Mouse (Mus musculus) spleen, adult 2 months (tissue): ENCODE measurements around the gene Sf1. TPM values are rescaled to one million over a fixed set of nuclear protein-coding genes. Genes with fewer than 3 reads are reported as not detected.
A peak's percentile ranks its signal among the peaks of the same experiment; 100 is the strongest.

Experiments
- DNase-seq, 2 experiments: peaks; one replicate each; pipeline versions ENCODE4 v3.0.0 to v3.0.0-alpha.2; 2012 to 2021; ENCODE audit warnings: low spot score in 2 of 2, low read depth in 1 of 2
- H3K27ac ChIP-seq: fragments of 200-500 bp; 2 replicates; pipeline ENCODE4 v1.5.1; 2012; ENCODE audit warnings: low read length, inconsistent platforms; ENCODE audit not compliant: insufficient read depth
- H3K27me3 ChIP-seq: fragments of 200-500 bp; 2 replicates; pipeline ENCODE4 v1.6.1; 2012; ENCODE audit warnings: mild to moderate bottlenecking, moderate library complexity, low read length, inconsistent platforms; ENCODE audit not compliant: control insufficient read depth, insufficient read depth
- H3K36me3 ChIP-seq: fragments of 200-500 bp; 2 replicates; pipeline ENCODE4 v1.6.1; 2012; ENCODE audit warnings: mild to moderate bottlenecking, low read length, inconsistent platforms; ENCODE audit not compliant: control insufficient read depth, insufficient read depth
- H3K4me1 ChIP-seq: fragments of 200-500 bp; 2 replicates; pipeline ENCODE4 v1.6.1; 2011; ENCODE audit warnings: inconsistent platforms; ENCODE audit not compliant: control insufficient read depth, insufficient read depth, insufficient read length
- H3K4me3 ChIP-seq: fragments of 200-500 bp; 2 replicates; pipeline ENCODE4 v1.5.1; 2011; ENCODE audit warnings: mild to moderate bottlenecking, inconsistent platforms; ENCODE audit not compliant: insufficient read depth, insufficient read length; ENCODE audit errors: extremely low read depth
- CTCF ChIP-seq: fragments of 200-500 bp; IDR thresholded peaks from 2 replicates; pipeline ENCODE4 v1.5.1; 2011; ENCODE audit warnings: mild to moderate bottlenecking, inconsistent platforms; ENCODE audit not compliant: insufficient read depth, insufficient read length, insufficient replicate concordance; ENCODE audit errors: extremely low read depth
- POLR2A ChIP-seq: fragments of 200-500 bp; IDR thresholded peaks from 2 replicates; pipeline ENCODE4 v1.6.1; 2011; ENCODE audit warnings: low read depth, low read length, inconsistent platforms
- WGBS: fragments of 180-500 bp; shearing (Covaris S2); methylation state at CpG from one replicate; pipeline ENCODE4 v1.1.7; 2018; 5-methylcytosine and 5-hydroxymethylcytosine counted together
- polyA plus RNA-seq: library from polyadenylated mRNA; depleted of rRNA; stranded (reverse); fragments of >200 nt; gene quantifications from 2 replicates; pipeline ENCODE4 v1.2.3, GENCODE M21; 2012; rRNA removed

Gene Sf1
- 177 and 239 TPM in 2 replicates for polyA plus RNA-seq

- Histone ChIP-seq H3K27me3 (no peaks in the 10 kb centered on the region), H3K4me3 (peak within 1 kb of the TSS; percentile 92), H3K27ac (peak within 1 kb of the TSS; percentile 99), H3K36me3 (peaks cover 30% of the 10 kb centered on the region), H3K4me1 (peaks cover 4% of the 10 kb centered on the region; the same call in 1 of the 2 replicates)
- peak; percentile 100 for DNase-seq
- TF ChIP-seq POLR2A (peak; percentile 51), CTCF (no peak)
- 1% methylated on average over 83 of the region's 85 CpGs for WGBS
These were observed at the start of gene Sf1 for GRCm38 (mm10) chr19:6363411-6364240. Gene Sf1 (plus strand): TSS chr19:6363690.

DNA sequence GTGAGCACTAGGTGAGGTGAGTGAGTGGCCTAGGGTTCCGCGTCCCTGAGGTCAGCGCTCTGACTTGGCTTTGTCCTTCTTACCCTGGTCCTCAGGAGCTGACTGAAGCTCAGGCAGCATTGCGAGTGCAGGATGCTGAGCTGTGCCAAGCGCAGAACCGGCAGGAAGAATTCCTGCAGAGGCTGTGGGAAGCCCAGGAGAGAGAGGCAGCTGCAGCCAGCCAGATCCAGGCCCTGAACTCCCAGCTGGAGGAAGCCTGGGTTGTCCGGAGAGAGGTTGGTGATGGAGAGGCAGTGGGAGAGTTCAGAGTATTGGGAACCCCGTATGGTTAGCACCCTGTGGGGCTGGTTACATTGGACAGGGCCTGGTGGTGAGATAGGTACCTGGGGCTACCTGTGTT, 49.7 kb upstream of the Sf1 start:
- Histone ChIP-seq H3K4me1 (no peaks in the 10 kb centered on the region), H3K4me3 (no peak overlapping the region), H3K27ac (no peak overlapping the region), H3K27me3 (no peaks in the 10 kb centered on the region), H3K36me3 (peaks cover 17% of the 10 kb centered on the region)
- WGBS: 91% methylated on average over 8 of the region's 8 CpGs
- no peak for DNase-seq
- TF ChIP-seq CTCF: no peak
- no peak for TF ChIP-seq POLR2A

- Histone ChIP-seq H3K4me3 (no peak overlapping the region), H3K27ac (no peak overlapping the region), H3K27me3 (no peaks in the 10 kb centered on the region), H3K36me3 (peaks cover 17% of the 10 kb centered on the region), H3K4me1 (no peaks in the 10 kb centered on the region)
- 76% methylated on average over 8 of the region's 8 CpGs for WGBS
- no peak for DNase-seq
- no peak for TF ChIP-seq CTCF
- no peak for TF ChIP-seq POLR2A
These were observed 49.0 kb upstream of the Sf1 start for GRCm38 (mm10) chr19:6314513-6314912.

DNA sequence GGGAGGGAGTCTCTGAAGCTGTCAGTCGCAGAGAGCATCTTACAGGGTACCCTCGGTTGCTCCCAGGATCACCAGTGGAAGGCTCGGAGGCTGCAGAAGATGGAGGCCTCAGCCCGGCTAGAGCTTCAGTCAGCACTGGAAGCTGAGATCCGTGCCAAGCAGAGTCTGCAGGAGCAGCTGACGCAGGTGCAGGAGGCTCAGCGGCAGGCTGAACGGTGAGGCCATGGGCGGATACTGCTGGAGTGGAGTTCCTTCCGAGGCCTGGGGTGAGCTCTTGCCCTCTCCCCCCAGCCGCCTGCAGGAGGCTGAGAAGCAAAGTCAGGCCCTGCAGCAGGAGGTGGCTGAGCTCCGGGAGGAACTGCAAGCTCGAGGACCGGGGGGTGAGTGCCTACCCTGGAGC, 47.9 kb upstream of the Sf1 start:
- H3K36me3 ChIP-seq: peaks cover 17% of the 10 kb centered on the region

DNA sequence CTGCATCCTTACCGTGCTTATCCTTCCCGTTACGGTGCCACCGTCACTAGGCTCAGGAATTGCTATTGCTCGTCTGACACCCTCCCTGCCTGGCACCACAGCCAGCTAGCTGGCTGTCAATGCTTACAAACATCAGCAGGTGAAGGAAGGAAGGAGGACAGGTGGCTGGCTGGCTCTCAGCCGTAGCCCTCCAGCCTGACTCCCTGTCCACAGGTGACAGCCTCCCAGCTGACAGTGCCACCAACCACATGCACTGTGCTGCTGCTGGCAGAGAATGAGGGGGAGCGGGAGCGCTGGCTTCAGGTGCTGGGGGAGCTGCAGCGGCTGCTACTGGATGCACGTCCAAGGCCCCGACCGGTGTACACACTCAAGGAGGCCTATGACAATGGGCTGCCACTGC, 45.3 kb upstream of the Sf1 start:
- DNase-seq: no peak
- 95% methylated on average over 12 of the region's 12 CpGs for WGBS

More for the DNA sequence above, 47.9 kb upstream of the Sf1 start:
- H3K4me1 ChIP-seq: no peaks in the 10 kb centered on the region
- TF ChIP-seq POLR2A (no peak), CTCF (no peak)
- WGBS: 90% methylated on average over 14 of the region's 14 CpGs
- no peaks in the 10 kb centered on the region for H3K27me3 ChIP-seq
- H3K27ac ChIP-seq: no peak overlapping the region
- H3K4me3 ChIP-seq: no peak overlapping the region
- DNase-seq: no peak

GRCm38 (mm10) chr19:6321358-6321757, 42.1 kb upstream of the Sf1 start:
- Histone ChIP-seq H3K36me3 (peaks cover 11% of the 10 kb centered on the region), H3K27me3 (no peaks in the 10 kb centered on the region), H3K27ac (no peak overlapping the region), H3K4me1 (no peaks in the 10 kb centered on the region), H3K4me3 (no peak overlapping the region)
- WGBS: 82% methylated on average over 8 of the region's 8 CpGs
- no peak for TF ChIP-seq CTCF
- no peak for TF ChIP-seq POLR2A
- DNase-seq: no peak

More for the DNA sequence above, 45.3 kb upstream of the Sf1 start:
- no peaks in the 10 kb centered on the region for H3K4me1 ChIP-seq
- peaks cover 19% of the 10 kb centered on the region for H3K36me3 ChIP-seq
- no peaks in the 10 kb centered on the region for H3K27me3 ChIP-seq
- no peak for TF ChIP-seq POLR2A
- no peak for TF ChIP-seq CTCF
- no peak overlapping the region for H3K4me3 ChIP-seq
- H3K27ac ChIP-seq: no peak overlapping the region

DNA sequence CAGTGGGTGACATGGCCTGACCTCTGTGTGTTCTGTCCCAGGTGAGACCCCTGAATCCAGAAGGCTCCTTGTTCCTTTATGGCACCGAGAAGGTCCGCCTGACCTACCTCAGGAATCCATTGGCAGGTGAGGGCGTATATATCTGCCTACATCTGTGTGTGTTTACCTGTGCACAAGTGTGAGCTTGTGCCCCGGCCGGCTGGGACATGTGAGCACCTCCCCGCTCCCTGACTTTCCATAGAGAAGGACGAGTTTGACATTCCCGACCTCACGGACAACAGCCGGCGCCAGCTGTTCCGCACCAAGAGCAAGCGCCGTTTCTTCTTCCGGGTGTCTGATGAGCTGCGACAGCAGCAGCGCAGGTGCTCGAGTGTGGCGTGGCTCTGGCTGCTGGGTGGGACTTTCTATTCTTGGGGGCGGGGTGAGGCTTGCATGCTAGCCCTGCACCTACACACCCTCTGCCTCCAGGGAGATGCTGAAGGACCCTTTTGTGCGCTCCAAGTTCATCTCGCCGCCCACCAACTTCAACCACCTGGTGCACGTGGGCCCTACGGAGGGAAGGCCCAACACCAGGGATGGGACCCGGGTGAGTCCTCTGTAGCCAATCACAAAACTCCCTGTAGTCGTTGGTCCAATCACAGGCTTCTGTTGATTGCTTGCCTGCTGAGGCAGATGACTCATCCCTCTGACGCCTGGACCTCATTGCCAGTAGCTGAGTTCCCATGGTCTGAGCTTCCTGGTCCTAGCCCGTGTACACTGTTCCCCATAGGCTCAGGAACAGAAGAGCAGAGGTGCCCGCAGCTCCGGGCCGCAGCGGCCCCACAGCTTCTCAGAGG, 41.5 kb upstream of the Sf1 start:
- TF ChIP-seq CTCF: no peak
- TF ChIP-seq POLR2A: no peak
- Histone ChIP-seq H3K4me3 (no peak overlapping the region), H3K27me3 (no peaks in the 10 kb centered on the region), H3K36me3 (peaks cover 8% of the 10 kb centered on the region), H3K4me1 (no peaks in the 10 kb centered on the region), H3K27ac (no peak overlapping the region)
- no peak for DNase-seq
- 93% methylated on average over 33 of the region's 33 CpGs for WGBS
